ENCODE assay signal across 18 mouse cellular contexts in genomic region chr1:162732041-162732440, GRCm38 (mm10).
"Had no signal": no experiment of that assay in that cellular context is flagged by ENCODE, and none has a peak within 500 bp of the region (broad histone marks: within the 10 kb centered on the region; RNA-seq: fewer than 3 reads in every experiment).

No protein-coding gene starts in this region.

- H3K4me1 ChIP-seq: neural tube, embryonic 12.5 days had no signal

- H3K36me3 ChIP-seq: limb, embryonic 15.5 days; neural tube, embryonic 12.5 days; neural tube, embryonic 15.5 days had no signal

- DNase-seq: kidney, postnatal 4 days; left cerebral cortex, postnatal 4 days; liver, postnatal 0 days; lung, embryonic 14.5 days; midbrain, embryonic 14.5 days; thymus, adult 18-20 months; thymus, postnatal 4 days had no signal

- H3K27ac ChIP-seq: hindbrain, postnatal 0 days; limb, embryonic 12.5 days; limb, embryonic 15.5 days; liver, embryonic 14.5 days; macrophage; neural tube, embryonic 12.5 days; neural tube, embryonic 15.5 days had no signal

- ATAC-seq: hindbrain, postnatal 0 days; inflammation-experienced regulatory T-cells, adult 6 months; intestine, embryonic 16.5 days; liver, postnatal 0 days; lung, postnatal 0 days had no signal

- H3K27me3 ChIP-seq: limb, embryonic 12.5 days; limb, embryonic 15.5 days; neural tube, embryonic 12.5 days; neural tube, embryonic 15.5 days had no signal

- H3K4me2 ChIP-seq: limb, embryonic 12.5 days; limb, embryonic 15.5 days; liver, embryonic 11.5 days; lung, embryonic 14.5 days; neural tube, embryonic 12.5 days; neural tube, embryonic 15.5 days had no signal

- H3K4me3 ChIP-seq: limb, embryonic 12.5 days; limb, embryonic 15.5 days; neural tube, embryonic 12.5 days; neural tube, embryonic 15.5 days had no signal

- H3K9me3 ChIP-seq: limb, embryonic 12.5 days; limb, embryonic 15.5 days; neural tube, embryonic 12.5 days; neural tube, embryonic 15.5 days had no signal

- H3K9ac ChIP-seq: limb, embryonic 12.5 days; limb, embryonic 15.5 days; liver, embryonic 14.5 days; liver, postnatal 0 days; lung, embryonic 14.5 days; neural tube, embryonic 12.5 days; neural tube, embryonic 15.5 days had no signal
